19 mouse cellular contexts compared by ENCODE assay signal in genomic region chr4:55730266-55730665, GRCm38 (mm10).
DNase-seq lines count a peak whose midpoint lies in the region; ATAC-seq and TF ChIP-seq lines count a peak whose summit lies in the region.
"Had no signal": no experiment of that assay in that cellular context is flagged by ENCODE, and none has a peak within 500 bp of the region (broad histone marks: within the 10 kb centered on the region; RNA-seq: fewer than 3 reads in every experiment).

No protein-coding gene starts in this region.

- WGBS in lung, postnatal 0 days: 73% methylated on average over 4 of the region's 4 CpGs
- 65% methylated on average over 4 of the region's 4 CpGs for WGBS in lung, adult 2 months
- WGBS in stomach, postnatal 0 days: 74% methylated on average over 4 of the region's 4 CpGs

- no peak overlapping the region for H3K9ac ChIP-seq in lung, postnatal 0 days (replicated peaks; ENCODE audit: low read depth)
- no peak overlapping the region for H3K9ac ChIP-seq in stomach, postnatal 0 days (ENCODE audit: low read length)
- H3K9ac ChIP-seq: heart, embryonic 13.5 days; liver, embryonic 12.5 days had no signal

- H3K79me2 ChIP-seq in myocyte (ENCODE audit: control insufficient read depth, insufficient read depth): no peaks in the 10 kb centered on the region

- peak; percentile 18 for DNase-seq in lung, postnatal 0 days (ENCODE audit: low spot score)
- no peak for DNase-seq in lung, adult 2 months
- peak; percentile 72 for DNase-seq in MN1 (ENCODE audit: low spot score)
- no peak for DNase-seq in cerebellum, adult 8-10 months
- DNase-seq in stomach, postnatal 0 days (ENCODE audit: low spot score): no peak
- DNase-seq: adrenal gland, postnatal 36 days; cerebellum, postnatal 36 days; right cerebral cortex, adult 18-20 months; thymus, postnatal 4 days had no signal

- TF ChIP-seq CTCF in lung, postnatal 0 days (IDR thresholded peaks at IDR 0.05): no peak
- TF ChIP-seq CTCF in lung, adult 2 months (IDR thresholded peaks at IDR 0.05; ENCODE audit: insufficient read depth, low read length): no peak
- no peak for TF ChIP-seq CTCF in stomach, postnatal 0 days (IDR thresholded peaks at IDR 0.05; ENCODE audit: low read depth)

- no peak; the same call in 1 of the 2 replicates for ATAC-seq in lung, postnatal 0 days
- 0 out of 2 replicates have a peak, but pooled peaks have one; percentile 39 for ATAC-seq in common myeloid progenitor, adult 5-6 weeks (replicated peaks; ENCODE audit: low read depth, poor library complexity, severe bottlenecking)
- ATAC-seq in stomach, postnatal 0 days (ENCODE audit: low FRiP score, low TSS enrichment): no peak
- ATAC-seq: activated CD4-positive, CD25-positive, alpha-beta regulatory T cell, adult 4 months; hindbrain, embryonic 16.5 days; intestine, postnatal 0 days; liver, embryonic 12.5 days; midbrain, embryonic 16.5 days; Patski had no signal

- H3K4me2 ChIP-seq in lung, postnatal 0 days (replicated peaks; ENCODE audit: low read depth, low read length): no peak overlapping the region
- H3K4me2 ChIP-seq in myocyte (ENCODE audit: low read depth): peak overlapping the region; percentile 53
- no peak overlapping the region for H3K4me2 ChIP-seq in stomach, postnatal 0 days (replicated peaks; ENCODE audit: low read depth)
- H3K4me2 ChIP-seq: heart, embryonic 13.5 days; liver, embryonic 12.5 days had no signal

- no peak for TF ChIP-seq POLR2A in lung, adult 2 months (IDR thresholded peaks at IDR 0.05; ENCODE audit: borderline replicate concordance, extremely low read depth, low read depth, low read length)
- peak; percentile 81 for TF ChIP-seq POLR2A in myocyte (IDR thresholded peaks at IDR 0.05; ENCODE audit: insufficient read length, low read depth)

- no peak overlapping the region for H3ac ChIP-seq in myocyte (ENCODE audit: control insufficient read depth, insufficient read length)

- no peak overlapping the region for H3K27ac ChIP-seq in lung, postnatal 0 days (ENCODE audit: low read length)
- no peak overlapping the region for H3K27ac ChIP-seq in stomach, postnatal 0 days (replicated peaks)
- H3K27ac ChIP-seq: heart, embryonic 13.5 days; layer of hippocampus, adult 2 months; liver, embryonic 12.5 days had no signal

- no peak overlapping the region for H3K4me3 ChIP-seq in lung, postnatal 0 days (ENCODE audit: low read depth, low read length)
- no peak overlapping the region for H3K4me3 ChIP-seq in lung, adult 2 months (replicated peaks; ENCODE audit: extremely low read depth, low read depth, low read length)
- H3K4me3 ChIP-seq in myocyte: no peak overlapping the region
- H3K4me3 ChIP-seq in stomach, postnatal 0 days (ENCODE audit: low read depth, low read length): no peak overlapping the region
- H3K4me3 ChIP-seq: heart, embryonic 13.5 days; layer of hippocampus, adult 2 months; liver, embryonic 12.5 days had no signal

- TF ChIP-seq EP300 in lung, postnatal 0 days (IDR thresholded peaks at IDR 0.05): no peak
- no peak for TF ChIP-seq EP300 in stomach, postnatal 0 days (optimal IDR thresholded peaks at IDR 0.05)

- H3K4me1 ChIP-seq in lung, postnatal 0 days (ENCODE audit: insufficient read depth, low read depth, low read length): no peaks in the 10 kb centered on the region
- H3K4me1 ChIP-seq in lung, adult 2 months (ENCODE audit: control insufficient read depth, insufficient read depth, low read length): peaks cover 6% of the 10 kb centered on the region
- H3K4me1 ChIP-seq in stomach, postnatal 0 days (replicated peaks; ENCODE audit: control insufficient read depth, insufficient read depth): peaks cover 2% of the 10 kb centered on the region; the same call in 1 of the 2 replicates
- H3K4me1 ChIP-seq: liver, embryonic 12.5 days had no signal

- H3K9me3 ChIP-seq in lung, postnatal 0 days (ENCODE audit: low read length): no peaks in the 10 kb centered on the region
- no peaks in the 10 kb centered on the region for H3K9me3 ChIP-seq in stomach, postnatal 0 days (ENCODE audit: control insufficient read depth, low read length)
- H3K9me3 ChIP-seq: heart, embryonic 13.5 days; liver, embryonic 12.5 days had no signal

- H3K36me3 ChIP-seq in lung, postnatal 0 days (ENCODE audit: insufficient read depth, low read length): no peaks in the 10 kb centered on the region
- no peaks in the 10 kb centered on the region for H3K36me3 ChIP-seq in myocyte (ENCODE audit: control insufficient read depth, insufficient read depth)
- H3K36me3 ChIP-seq in stomach, postnatal 0 days (ENCODE audit: control insufficient read depth, insufficient read depth, low read length): no peaks in the 10 kb centered on the region
- H3K36me3 ChIP-seq: heart, embryonic 13.5 days; liver, embryonic 12.5 days had no signal

- H3K27me3 ChIP-seq in lung, postnatal 0 days (replicated peaks; ENCODE audit: insufficient read depth, low read length): peaks cover 6% of the 10 kb centered on the region; the same call in 1 of the 2 replicates
- H3K27me3 ChIP-seq in myocyte (ENCODE audit: control insufficient read depth, insufficient read depth, insufficient read length): no peaks in the 10 kb centered on the region
- no peaks in the 10 kb centered on the region for H3K27me3 ChIP-seq in stomach, postnatal 0 days (ENCODE audit: control insufficient read depth, insufficient read depth, low read length)
- H3K27me3 ChIP-seq: liver, embryonic 12.5 days; Patski had no signal

TF ChIP-seq in myocyte, 11 proteins besides CTCF, POLR2A, EP300 and RAD21:
- peak; percentile 27 for TF ChIP-seq TCF12 (IDR thresholded peaks at IDR 0.05; ENCODE audit: insufficient read depth, poor library complexity, severe bottlenecking)
- peak; percentile 81 for TF ChIP-seq POLR2AphosphoS2 (IDR thresholded peaks at IDR 0.05; ENCODE audit: insufficient read length, low read depth)
- TF ChIP-seq E2F4 (IDR thresholded peaks at IDR 0.05; ENCODE audit: insufficient read depth): no peak
- TF ChIP-seq MYOG (IDR thresholded peaks at IDR 0.05; ENCODE audit: control insufficient read depth in 1 of 3, insufficient read depth in 1 of 3, insufficient read length in 2 of 3, low read depth in 2 of 3): no peak
- peak in 1 of 3 experiments; percentile 61 for TF ChIP-seq MYOD1 (IDR thresholded peaks at IDR 0.05; ENCODE audit: control insufficient read depth in 1 of 3, insufficient read length in 2 of 3, low read depth in 2 of 3)
- TF ChIP-seq USF1 (IDR thresholded peaks at IDR 0.05; ENCODE audit: low read depth): peak; percentile 87
- peak; percentile 95 for TF ChIP-seq CEBPB (IDR thresholded peaks at IDR 0.05; ENCODE audit: insufficient read depth, poor library complexity, severe bottlenecking)
- peak; percentile 71 for TF ChIP-seq MAX (IDR thresholded peaks at IDR 0.05; ENCODE audit: low read depth)

Comparison
In these comparisons a context has a peak if more than half of its experiments do, and no peak if none do; other contexts are left out.
1. DNase-seq: peak in lung, postnatal 0 days (single experiment) and MN1 (single experiment); none in lung, adult 2 months (single experiment), cerebellum, adult 8-10 months (single experiment) and stomach, postnatal 0 days (single experiment).